Mouse (Mus musculus) heart, adult 9 months (tissue): Measurements from ENCODE around the gene Hhex.

Experiments used
- DNase-seq, 2 experiments: peaks; one replicate each; pipeline ENCODE4 v3.0.0; 2022; ENCODE audit warnings: low spot score in 2 of 2

Gene Hhex

GRCm38 (mm10) chr19:37434263-37434951, at the start of gene Hhex:
Hhex (plus strand) TSS chr19:37434810.
- DNase-seq, result peak; percentile 71 to 80

GRCm38 (mm10) chr19:37386126-37386525, 48.5 kb upstream of the Hhex start:
- no peak for DNase-seq

GRCm38 (mm10) chr19:37391869-37392268, 42.7 kb upstream of the Hhex start:
- no peak for DNase-seq

- DNase-seq, result no peak
Measured at GRCm38 (mm10) chr19:37396279-37396678, 38.3 kb upstream of the Hhex start.

- no peak for DNase-seq
Measured at GRCm38 (mm10) chr19:37400936-37401335, 33.7 kb upstream of the Hhex start.

- no peak for DNase-seq
Measured at GRCm38 (mm10) chr19:37418294-37418693, 16.3 kb upstream of the Hhex start.

- peak in 1 of 2 experiments; percentile 46 for DNase-seq
Measured at GRCm38 (mm10) chr19:37419613-37420012, 15.0 kb upstream of the Hhex start.

GRCm38 (mm10) chr19:37428589-37428988, 6.0 kb upstream of the Hhex start:
- no peak for DNase-seq

- no peak for DNase-seq
Measured at GRCm38 (mm10) chr19:37431139-37431756, 3.4 kb upstream of the Hhex start.

- no peak for DNase-seq
Measured at GRCm38 (mm10) chr19:37432868-37433570, 1.6 kb upstream of the Hhex start.

GRCm38 (mm10) chr19:37433895-37434262, 731 bp upstream of the Hhex start:
- peak; percentile 5 to 17 for DNase-seq

- DNase-seq, result peak; percentile 74 to 89
Measured at GRCm38 (mm10) chr19:37435041-37435852, 637 bp downstream of the Hhex start.

GRCm38 (mm10) chr19:37435853-37436174, 1.2 kb downstream of the Hhex start:
- no peak for DNase-seq

- DNase-seq, result peak; percentile 14 to 38
Measured at GRCm38 (mm10) chr19:37436514-37437288, 2.1 kb downstream of the Hhex start.

GRCm38 (mm10) chr19:37437289-37437606, 2.6 kb downstream of the Hhex start:
- DNase-seq, result no peak

GRCm38 (mm10) chr19:37440181-37440580, 5.6 kb downstream of the Hhex start:
- DNase-seq, result no peak

- no peak for DNase-seq
Measured at GRCm38 (mm10) chr19:37440708-37441475, 6.3 kb downstream of the Hhex start.

- DNase-seq, result no peak
Measured at GRCm38 (mm10) chr19:37442524-37443286, 8.1 kb downstream of the Hhex start.

- no peak for DNase-seq
Measured at GRCm38 (mm10) chr19:37443631-37444140, 9.1 kb downstream of the Hhex start.

GRCm38 (mm10) chr19:37448212-37448611, 13.6 kb downstream of the Hhex start:
- DNase-seq, result no peak
